Mouse (Mus musculus): ENCODE measurements around the gene Cldn2.

DNA sequence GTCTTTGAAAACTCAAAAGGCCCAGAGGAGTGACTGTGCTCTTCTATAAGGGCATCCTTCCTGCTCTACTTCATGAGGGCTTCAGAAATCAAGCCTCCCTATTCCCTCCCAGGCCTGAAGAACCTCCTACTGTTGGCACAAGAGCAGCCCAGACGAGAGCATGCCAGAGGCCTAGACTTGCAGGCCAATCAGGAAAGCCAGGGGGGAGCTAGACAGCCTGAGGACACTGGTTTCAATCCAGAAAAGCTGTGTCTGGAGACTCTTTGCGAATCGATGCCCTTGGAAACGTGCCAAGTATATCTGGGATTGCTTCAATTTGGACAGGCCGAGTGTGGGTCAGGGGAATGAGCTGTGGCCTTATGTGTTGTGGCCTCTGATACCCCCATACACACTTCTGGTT lies 21.2 kb upstream of the Cldn2 start:
- no peak for TF ChIP-seq JUND (IDR thresholded peaks at IDR 0.05; ENCODE audit: low read depth, low read length)
- no peak for TF ChIP-seq MAFK (IDR thresholded peaks at IDR 0.05; ENCODE audit: borderline replicate concordance, low read depth, low read length)
- TF ChIP-seq POLR2A (IDR thresholded peaks at IDR 0.05; ENCODE audit: control insufficient read depth in 1 of 2, insufficient read depth in 1 of 2, low read depth in 1 of 2, low read length in 2 of 2, poor library complexity in 1 of 2): no peak
- TF ChIP-seq CTCF (IDR thresholded peaks at IDR 0.05 in 2 of 3, conservative IDR thresholded peaks at IDR 0.05 in 1 of 3; ENCODE audit: control insufficient read depth in 1 of 3, insufficient read depth in 1 of 3, low read depth in 2 of 3, low read length in 3 of 3, poor library complexity in 1 of 3, severe bottlenecking in 1 of 3): no peak
- no peak for TF ChIP-seq ZKSCAN1 (IDR thresholded peaks at IDR 0.05; ENCODE audit: low read depth, low read length)
